Mouse (Mus musculus) G1E-ER4 (cell line): ENCODE results near the gene Bag6. TPM values are rescaled to one million over a fixed set of nuclear protein-coding genes. Genes with fewer than 3 reads are reported as not detected.

Experiments used
- GATA1 ChIP-seq: IDR thresholded peaks from one replicate; pipeline ENCODE4 v1.8.0; 2012; ENCODE audit warnings: low read length, inconsistent platforms
- polyA plus RNA-seq: library from polyadenylated mRNA; stranded (reverse); fragments of >175 nt; gene quantifications from 2 replicates; pipeline ENCODE4 v1.2.3, GENCODE M21; 2012

Gene Bag6
- polyA plus RNA-seq, 1 experiment, result 826 TPM

- no peak for TF ChIP-seq GATA1
Measured at GRCm38 (mm10) chr17:35104079-35104478, 30.9 kb upstream of the Bag6 start.

- peak; percentile 87 for TF ChIP-seq GATA1
Measured at GRCm38 (mm10) chr17:35104754-35105153, 30.2 kb upstream of the Bag6 start.

- TF ChIP-seq GATA1, result no peak
Measured at GRCm38 (mm10) chr17:35105740-35106389, 29.1 kb upstream of the Bag6 start.

- TF ChIP-seq GATA1, result no peak
Measured at GRCm38 (mm10) chr17:35106522-35106921, 28.5 kb upstream of the Bag6 start.

GRCm38 (mm10) chr17:35108097-35108496 is 26.9 kb upstream of the Bag6 start, which contains the start of gene Ly6g5c:
Gene Ly6g5c, plus strand, starts transcription at chr17:35108279.
- TF ChIP-seq GATA1, result no peak

- TF ChIP-seq GATA1, result no peak
Measured at GRCm38 (mm10) chr17:35111774-35112173, 23.2 kb upstream of the Bag6 start.

GRCm38 (mm10) chr17:35115046-35116019 is 19.6 kb upstream of the Bag6 start, which contains the start of gene Ly6g5b:
Gene Ly6g5b, minus strand, starts transcription at chr17:35115428.
- TF ChIP-seq GATA1, result no peak

- TF ChIP-seq GATA1, result no peak
Measured at GRCm38 (mm10) chr17:35120745-35121142, 14.2 kb upstream of the Bag6 start.

- no peak for TF ChIP-seq GATA1
Measured at GRCm38 (mm10) chr17:35121143-35121799, 13.7 kb upstream of the Bag6 start, which contains the start of gene Gpank1. Gene Gpank1, plus strand, starts transcription at chr17:35121455.

GRCm38 (mm10) chr17:35121871-35122303 is 13.1 kb upstream of the Bag6 start, which contains the start of gene Csnk2b:
Gene Csnk2b, minus strand, starts transcription at chr17:35122053.
- TF ChIP-seq GATA1, result peak; percentile 19

GRCm38 (mm10) chr17:35125081-35125480 is 9.9 kb upstream of the Bag6 start:
- no peak for TF ChIP-seq GATA1

- no peak for TF ChIP-seq GATA1
Measured at GRCm38 (mm10) chr17:35125578-35125977, 9.4 kb upstream of the Bag6 start.

GRCm38 (mm10) chr17:35126206-35126611 is 8.8 kb upstream of the Bag6 start, which contains the start of gene D17H6S53E:
Gene D17H6S53E, plus strand, starts transcription at chr17:35126373.
- no peak for TF ChIP-seq GATA1

- no peak for TF ChIP-seq GATA1
Measured at GRCm38 (mm10) chr17:35127017-35127416, 8.0 kb upstream of the Bag6 start.

- TF ChIP-seq GATA1, result no peak
Measured at GRCm38 (mm10) chr17:35128996-35129395, 6.0 kb upstream of the Bag6 start.
